Mouse (Mus musculus) frontal cortex, adult 2 months (tissue): Measurements from ENCODE around the gene Rnf151. TPM values are rescaled to one million over a fixed set of nuclear protein-coding genes. Genes with fewer than 3 reads are reported as not detected.
A peak's percentile ranks its signal among the peaks of the same experiment; 100 is the strongest.

Source experiments
- DNase-seq, 2 experiments: peaks; one replicate each; pipeline ENCODE4 v3.0.0; 2022; ENCODE audit warnings: low spot score in 1 of 2; ENCODE audit errors: extremely low spot score in 1 of 2
- polyA plus RNA-seq: library from polyadenylated mRNA; depleted of rRNA; stranded (reverse); fragments of >200 nt; gene quantifications from 2 replicates; pipeline ENCODE4 v1.2.3, GENCODE M21; 2012; rRNA removed

Gene Rnf151
- 0.11 and 0.38 TPM in 2 replicates for polyA plus RNA-seq

DNA sequence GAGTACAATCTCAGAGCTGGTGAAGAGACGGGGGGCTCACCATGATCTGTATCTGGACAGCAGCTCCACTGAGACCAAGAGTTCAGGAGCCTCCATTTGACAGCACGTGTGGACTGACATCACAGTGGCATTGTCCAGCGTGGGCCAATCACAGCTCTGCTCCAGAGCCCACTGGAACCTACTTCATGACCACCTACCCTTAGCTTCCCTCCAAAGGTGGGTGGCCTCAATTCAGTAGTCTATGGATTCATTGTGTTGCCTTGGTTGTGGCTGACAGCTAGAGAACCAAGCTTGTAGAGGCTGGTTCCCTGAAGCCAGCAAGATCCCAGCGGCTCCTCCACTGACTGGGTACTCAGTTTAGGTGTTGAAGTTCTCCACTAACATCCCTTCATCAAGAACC lies at the start of gene Rnf151, which contains the start of gene Rps2:
Gene Rnf151 (minus strand): TSS at position 121 of the 400 bp plus-strand sequence.
Gene Rps2 (plus strand): TSS at position 174 of the 400 bp plus-strand sequence.
- no peak for DNase-seq

DNA sequence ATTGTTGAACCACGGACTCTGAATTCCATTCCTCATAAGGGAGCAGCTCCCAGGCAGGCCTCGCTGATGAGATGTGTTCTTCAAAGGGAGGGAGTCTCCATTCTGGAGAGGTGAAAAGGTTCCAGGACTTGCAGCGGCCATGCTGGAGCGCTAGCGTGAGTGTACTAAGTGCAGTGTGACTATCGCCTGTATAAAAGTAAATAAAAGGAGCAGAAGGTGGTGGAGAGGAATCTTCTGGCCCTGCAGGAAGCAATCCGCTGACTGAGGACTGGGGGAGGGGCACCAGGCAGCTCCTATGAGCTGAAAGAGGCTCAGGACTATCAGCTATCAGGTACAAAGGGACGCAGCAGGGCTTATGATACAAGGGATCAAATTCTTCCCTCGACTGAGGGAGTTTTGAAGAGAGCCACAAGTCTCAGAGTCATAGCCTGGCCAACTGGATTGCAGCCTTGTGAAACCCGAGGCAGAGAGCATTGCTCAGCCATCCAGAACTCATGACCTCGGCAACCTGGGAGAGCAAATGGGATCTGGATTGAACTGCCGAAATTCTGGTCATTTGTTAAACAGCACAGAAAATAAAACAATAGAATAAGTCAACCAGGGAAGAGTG lies 48.5 kb upstream of the Rnf151 start:
- no peak for DNase-seq

DNA sequence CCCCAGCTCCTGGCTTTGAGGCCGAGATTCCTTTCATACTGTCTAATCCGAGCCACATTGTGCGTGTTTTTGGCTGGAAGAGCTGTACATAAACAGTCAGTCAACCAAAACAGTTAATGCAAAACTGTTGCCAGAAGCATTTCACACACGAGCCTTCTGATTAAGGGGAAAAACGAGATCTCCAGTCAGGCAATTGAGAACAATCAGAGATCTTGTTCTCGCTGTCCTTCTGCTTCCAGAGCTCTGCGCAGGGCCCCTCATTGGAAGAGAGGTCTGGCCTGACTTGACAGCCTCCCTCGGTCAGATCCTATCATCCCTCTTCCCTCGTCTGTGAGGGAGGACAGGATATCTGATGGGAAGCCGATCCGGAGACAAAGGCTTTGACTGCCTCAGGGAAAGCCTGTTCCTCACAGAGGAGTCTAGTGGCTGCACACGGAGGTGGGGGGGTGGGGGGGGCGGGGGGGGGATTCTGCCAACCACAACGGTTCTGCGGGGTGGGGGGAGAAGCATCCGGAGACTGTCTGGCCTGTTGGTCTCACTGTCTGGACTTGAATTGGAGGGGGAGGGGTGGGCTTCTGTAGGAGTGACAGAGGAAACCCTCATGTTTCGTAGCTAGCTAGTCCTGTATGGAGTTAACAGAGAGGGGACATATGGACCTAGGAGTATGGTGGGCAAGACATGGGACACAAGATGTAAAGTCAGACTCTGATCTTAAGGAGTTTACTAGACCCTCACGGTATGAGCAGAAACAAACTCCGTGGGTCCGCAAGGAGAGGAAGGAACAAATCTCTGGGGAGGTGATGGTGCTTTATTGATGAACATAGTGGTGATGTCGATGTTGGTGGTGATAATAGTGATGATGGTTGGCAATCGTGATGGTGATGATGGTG lies 47.4 kb upstream of the Rnf151 start:
- DNase-seq: no peak

DNA sequence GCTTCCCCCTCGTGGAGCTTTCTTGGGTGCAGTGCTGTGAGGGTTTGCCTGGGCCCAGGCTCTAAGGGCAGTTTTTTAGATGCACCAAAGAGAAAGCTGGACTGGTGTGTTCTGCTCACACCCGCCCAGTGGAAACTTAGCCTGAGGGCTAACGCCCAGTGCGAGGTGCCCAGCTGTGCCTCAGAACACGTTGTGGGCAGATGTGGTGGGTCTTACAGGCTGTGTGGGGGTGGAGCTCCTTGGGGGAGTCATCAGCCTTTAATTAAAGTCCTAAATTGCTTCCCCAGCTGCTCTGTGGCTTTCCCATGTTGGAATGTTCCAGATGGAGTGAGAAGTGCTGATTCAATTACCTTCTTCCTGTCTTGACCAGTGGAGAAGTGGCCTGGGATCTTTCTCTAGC lies 43.3 kb upstream of the Rnf151 start:
- DNase-seq: no peak

DNA sequence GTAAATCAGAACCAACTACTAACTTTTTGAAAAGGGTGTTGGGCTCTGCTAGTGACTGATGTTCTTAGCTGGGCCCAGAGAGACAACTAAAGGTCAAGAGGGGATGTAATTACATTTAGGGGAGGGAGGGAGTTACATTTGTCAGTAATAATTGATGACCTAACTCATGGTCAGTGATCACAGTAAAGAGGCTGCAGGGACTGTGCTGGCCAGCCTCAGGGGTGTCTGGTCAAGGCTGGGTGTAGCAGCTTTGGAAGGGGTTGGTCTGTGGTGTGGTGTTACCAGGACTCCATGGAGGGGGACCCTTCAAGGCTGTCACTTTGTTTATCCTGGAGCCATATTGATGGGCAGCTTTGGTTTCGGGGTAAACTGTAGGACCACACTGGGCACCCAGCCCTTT lies 39.5 kb upstream of the Rnf151 start:
- DNase-seq: no peak

DNA sequence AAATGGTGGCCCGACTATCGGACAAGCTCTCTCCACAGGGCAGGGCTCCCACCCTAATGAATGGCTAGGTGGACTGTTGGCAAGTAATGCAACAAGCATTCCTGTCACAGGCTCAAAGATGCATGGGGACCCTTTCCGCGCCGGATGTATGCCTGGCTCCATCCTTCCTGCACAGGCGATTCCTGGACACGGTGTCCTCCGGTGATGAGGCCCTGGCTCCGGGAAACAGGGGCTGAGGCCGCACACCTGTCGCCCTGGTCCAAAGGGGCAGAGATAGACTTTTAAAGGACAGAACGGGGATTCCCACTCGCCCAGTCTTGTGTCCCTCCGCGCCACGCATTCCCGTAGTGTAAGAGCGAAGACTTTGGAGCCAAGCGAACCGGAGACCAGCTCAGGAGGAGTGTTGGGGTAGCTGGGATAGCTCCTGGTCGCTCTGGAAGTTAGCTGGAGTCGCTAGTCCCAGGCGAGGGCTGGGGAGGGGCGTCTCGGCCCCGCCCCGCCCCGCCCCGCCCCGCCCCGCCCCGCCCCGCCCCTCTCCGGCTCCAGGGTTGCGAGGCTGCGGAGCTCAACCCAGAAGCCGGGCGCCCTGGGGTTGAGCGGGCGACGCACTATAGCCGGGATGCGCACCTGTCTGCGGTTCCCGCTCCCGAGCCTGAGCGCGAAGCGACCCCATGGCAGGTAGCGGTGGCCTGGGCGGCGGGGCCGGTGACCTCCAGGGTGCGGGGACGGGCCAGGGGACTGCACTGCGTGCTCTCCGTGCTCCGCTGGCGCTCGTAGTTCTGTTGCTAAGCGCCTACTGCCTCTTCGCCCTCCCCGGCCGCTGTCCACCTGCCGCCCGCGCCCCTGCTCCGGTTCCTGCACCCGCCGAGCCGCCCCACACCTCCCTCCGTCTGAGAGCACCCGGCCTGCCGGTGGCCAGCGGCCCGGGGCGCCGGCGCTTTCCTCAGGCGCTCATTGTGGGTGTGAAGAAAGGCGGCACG lies 34.8 kb upstream of the Rnf151 start, which contains the start of gene Hs3st6:
Gene Hs3st6 (plus strand): TSS at position 574 of the 980 bp plus-strand sequence.
- DNase-seq: no peak

DNA sequence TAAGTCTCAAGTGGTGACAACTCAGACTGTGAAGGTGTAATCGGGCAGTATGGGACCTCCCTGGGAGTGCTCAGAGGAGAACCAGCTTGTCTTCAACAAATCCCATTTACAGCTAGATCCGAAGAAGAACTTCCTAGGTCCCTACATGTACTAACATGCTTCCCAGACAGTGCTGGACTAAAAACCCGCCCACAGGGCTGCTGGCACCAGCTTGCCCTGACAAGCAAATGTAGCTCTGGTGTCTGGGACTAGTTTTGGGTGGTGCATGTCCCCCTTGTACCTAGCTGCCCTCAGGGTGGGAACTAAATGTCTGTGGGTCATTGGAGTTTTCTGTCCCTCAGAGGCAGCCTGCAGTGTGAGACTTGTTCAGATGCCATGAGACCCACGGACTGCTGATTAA lies 33.7 kb upstream of the Rnf151 start:
- no peak for DNase-seq

DNA sequence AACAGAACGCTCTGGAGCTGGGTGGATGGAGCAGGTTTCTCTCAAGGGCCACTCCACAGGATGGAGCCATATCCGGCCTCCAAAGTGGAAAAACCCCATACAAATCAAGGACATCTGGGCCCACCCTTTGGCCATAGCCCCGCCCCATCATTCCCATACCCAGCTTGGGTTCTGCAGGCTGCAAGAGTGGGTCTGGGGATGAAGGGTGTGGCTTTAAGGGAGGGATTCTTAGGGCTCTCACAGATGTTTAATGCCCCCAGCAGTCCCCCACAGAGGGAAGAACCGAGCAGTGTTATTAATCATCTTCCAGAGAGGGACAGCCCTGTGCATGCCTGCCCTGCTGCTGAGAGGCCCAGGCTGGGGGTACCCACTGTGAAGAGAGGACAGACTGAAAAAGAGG lies 29.1 kb upstream of the Rnf151 start:
- DNase-seq: no peak

DNA sequence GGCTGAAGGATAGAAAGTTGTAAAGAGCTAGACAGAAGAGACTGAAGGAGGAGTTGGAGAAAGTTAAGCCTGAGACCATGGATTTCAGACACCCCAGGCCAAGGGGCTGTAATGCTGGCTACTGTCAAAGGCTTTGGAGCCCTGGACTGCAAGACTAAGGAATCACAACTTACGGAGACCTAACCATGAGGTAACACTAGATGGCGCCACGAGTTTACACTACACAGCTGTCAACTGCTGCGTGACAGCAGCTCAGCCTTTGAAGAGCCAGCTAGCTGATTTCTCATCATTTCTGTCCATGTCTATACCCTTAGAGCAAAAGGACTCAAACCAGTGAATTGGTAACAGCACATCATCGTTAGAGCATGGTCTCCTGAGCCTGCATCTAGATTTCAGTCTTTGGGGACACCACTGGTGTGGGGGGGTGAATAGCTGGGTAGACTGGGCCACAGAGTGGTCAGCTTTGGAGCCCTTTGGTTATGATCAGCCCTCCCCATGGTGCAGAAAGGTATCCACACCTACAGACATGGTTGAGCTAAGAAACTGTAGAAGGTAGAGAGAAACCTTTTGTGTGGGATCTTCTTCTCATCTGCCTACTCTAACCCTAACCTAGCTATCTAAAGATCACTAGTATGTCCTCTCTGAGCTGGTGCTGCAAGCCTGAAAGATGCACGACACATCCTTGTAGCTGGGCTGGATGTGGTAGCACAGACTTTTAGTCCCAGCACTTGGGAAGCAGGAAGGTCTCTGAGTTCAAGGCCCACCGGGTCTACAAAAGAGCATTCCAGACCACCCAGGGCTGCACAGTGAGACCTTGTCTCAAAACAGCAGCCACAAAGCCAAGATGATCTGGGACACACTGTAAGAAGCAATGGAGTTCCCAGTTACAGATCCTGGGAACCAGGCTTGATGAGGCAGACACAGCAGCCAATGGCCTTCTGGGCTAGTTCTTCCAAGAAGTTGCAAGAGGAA lies 27.9 kb upstream of the Rnf151 start:
- DNase-seq: peak; percentile 71 to 94

DNA sequence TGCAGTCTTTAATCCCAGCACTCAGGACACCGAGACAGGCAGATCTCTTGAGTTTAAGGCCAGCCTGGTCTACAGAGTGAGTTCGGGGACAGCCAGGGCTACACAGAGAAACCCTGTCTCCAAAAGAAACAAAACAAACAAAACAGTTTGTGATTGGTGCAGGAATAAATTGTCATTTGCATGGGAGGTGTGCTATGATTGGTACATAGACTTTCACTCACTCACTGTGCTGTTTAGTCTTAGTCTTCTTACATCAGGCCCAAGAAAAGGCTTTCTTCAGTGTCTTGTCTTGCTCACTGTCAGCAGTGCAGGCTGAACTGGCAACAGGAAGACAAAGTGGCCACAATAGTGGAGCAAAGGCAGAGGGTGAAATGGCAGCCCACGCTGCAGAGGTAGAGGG lies 26.5 kb upstream of the Rnf151 start:
- DNase-seq: no peak

DNA sequence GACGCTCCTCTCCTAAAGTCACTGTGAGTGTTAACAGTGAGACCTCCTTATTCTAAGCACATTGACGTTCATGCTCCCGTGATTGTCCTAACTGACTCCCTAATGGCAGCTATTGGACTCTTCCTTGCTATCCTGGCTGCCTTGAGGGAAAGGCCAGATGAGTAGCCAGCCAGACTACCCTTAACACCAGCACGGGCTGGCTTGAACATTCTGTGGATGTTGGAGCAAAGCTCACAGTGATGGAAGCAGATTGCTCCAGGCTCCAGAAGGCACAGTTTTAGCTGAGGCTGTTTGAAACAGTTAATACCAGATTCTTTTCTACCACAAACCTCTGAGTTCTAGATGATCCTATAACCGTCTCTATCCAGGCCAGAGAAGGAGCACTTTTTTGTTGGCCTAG lies 26.0 kb upstream of the Rnf151 start:
- DNase-seq: no peak

DNA sequence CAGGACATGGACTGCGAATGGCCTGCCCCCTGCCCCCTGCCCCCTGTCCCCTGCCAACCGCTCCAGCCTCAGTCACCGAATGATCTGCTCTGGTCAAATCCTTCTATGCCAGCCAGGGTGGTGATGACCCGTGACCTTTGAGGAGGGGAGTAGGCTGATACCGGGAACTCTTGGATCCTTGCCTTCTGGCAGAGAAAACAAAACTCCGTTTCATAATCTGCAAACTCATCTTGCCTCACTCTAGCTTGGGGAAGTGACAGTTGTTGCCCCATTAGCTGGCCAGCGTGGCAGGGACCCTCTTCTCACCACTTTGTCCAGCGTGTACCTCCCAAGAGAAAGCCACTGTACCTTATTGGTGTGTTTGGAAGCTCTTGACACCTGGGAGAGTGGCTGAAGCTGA lies 24.4 kb upstream of the Rnf151 start:
- no peak for DNase-seq

DNA sequence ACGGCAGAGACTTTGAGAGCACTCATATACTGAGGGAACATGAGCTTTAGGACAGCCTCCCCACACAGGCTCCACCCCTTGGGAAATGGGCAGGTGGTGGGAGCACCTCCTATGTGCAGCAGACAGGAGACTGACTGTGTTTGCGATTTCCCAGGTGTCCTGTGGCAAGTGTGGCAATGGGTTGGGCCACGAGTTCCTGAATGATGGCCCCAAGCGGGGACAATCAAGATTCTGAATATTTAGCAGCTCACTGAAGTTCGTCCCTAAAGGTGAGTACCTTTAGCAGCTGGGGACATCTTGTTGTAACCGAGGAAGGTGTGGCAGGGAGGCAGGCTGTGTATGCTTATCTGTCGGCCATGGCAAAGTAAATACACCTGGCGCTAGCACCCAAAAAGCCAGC lies 22.1 kb upstream of the Rnf151 start:
- DNase-seq: no peak

DNA sequence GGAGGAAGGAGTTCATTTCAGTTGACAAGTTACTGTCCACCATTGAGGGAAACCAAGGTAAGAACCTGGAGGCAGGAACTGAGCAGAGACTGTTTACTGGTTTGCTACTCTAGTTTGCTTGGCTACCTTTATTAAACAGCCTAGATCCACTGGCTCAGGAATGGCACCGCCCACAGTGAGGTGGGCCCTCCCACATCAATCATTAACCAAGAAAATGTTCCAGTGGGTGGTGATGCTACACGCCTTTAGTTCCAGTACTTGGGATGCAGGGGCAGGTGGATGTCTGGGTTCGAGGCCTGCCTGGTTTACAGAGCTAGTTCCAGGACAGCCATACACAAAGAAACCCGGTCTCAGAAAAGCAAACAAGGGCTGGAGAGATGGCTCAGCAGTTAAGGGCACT lies 20.4 kb upstream of the Rnf151 start:
- DNase-seq: no peak

DNA sequence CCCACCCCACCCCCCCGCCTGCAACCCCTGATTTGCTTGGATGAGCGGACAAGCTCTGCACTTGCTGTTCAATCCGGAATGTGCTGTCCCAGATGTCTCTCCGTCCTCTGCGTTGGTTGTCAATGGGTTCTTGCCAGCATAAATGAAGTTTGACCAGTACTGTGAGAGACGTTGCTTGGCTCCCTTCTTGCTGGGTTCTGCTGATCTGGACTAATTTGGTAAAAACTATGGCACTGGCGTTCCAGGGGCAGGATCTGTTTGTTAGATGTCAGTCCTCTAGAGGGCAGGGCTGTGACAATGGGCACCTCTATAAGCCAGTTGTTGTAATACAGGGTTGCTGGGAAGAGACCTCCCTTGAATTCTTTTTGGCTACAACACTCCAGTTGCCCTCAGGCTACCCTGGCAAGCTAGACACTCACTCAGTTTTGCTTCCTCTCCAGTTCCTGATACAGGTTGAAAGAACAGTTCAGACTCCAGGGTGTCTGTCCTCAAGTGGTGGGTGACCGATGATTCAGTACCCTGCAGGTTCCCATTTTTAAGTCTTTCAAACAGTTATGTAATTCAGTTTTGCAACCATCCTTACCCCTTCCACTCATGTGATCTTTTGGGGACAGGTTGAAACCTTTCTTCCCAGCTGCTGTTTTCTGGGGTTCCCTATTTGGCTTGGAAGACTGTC lies 19.4 kb upstream of the Rnf151 start:
- no peak for DNase-seq

DNA sequence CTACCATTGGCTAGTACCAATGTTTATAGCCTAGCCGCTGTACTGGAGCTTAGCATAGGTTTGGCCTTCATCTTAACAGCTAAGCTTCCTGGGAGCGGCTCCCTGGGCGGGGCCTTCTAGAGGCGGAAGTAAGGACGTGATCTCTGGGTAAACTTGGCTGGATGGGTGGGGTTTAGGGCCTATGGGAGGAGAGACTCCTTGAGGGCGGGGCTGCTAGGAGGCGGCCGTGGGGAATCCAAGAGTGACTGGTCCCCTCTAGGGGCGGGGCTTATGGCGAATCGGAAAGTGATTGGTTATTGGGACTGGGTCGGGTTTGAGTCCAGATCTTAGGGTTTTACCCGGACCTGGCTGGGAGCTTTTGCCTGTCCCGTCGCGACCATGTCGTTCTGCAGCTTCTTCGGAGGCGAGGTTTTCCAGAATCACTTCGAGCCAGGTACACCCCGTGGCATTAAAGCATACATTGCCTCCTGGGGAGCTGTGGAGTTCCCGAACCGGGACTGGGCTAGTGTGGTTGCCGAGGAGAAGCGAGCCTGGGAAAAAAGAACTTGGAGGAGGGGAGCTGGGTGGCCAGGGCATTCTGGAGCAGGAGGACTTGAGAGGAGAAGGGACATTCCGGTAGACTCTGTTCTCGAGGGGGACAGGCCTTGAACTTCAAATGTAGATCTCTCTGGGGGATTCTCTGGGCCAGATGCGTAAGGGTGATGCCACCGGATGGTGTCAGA lies 18.6 kb upstream of the Rnf151 start, which contains the start of gene Msrb1:
Gene Msrb1 (plus strand): TSS at position 313 of the 722 bp plus-strand sequence.
- DNase-seq: peak; percentile 91 to 95

DNA sequence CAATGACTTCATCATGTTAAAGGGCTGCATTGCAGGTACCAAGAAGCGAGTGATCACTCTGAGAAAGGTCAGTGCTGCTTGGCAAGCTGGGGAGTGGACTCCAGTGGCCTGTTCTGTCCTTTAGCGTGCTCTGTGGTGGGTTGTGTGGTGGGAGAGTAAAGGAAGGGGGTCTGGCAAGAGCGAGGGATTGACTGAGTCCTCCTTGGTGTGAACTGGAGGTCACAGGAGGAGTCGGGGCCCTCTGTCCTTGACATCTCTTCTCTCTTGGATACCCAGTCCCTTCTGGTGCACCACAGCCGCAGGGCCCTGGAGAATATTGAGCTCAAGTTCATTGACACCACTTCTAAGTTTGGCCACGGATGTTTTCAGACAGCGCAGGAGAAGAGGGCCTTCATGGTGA lies 17.6 kb upstream of the Rnf151 start:
- DNase-seq: no peak

DNA sequence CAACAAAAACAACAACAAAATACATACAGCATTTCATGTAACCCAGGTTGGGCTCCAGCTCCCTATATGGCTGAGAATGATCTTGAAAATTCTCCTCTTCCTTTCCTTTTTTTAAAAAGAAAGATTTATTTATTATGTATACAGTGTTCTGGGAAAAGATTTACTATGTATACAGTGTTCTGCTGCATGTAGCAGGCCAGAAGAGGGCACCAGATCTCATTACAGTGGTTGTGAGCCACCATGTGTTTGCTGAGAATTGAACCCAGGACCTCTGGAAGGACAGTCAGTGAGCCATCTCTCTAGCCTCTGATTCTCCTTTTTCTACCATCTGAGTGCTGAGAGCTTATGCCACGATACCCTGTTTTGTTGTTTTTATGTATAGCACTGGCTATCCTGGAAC lies 16.6 kb upstream of the Rnf151 start:
- DNase-seq: no peak
